Mouse (Mus musculus): ENCODE data around the gene St7. TPM values are rescaled to one million over a fixed set of nuclear protein-coding genes. Genes with fewer than 3 reads are reported as not detected.

Gene St7
- polyA plus RNA-seq, 1 experiment, result 8.4 TPM

- H3K4me2 ChIP-seq (ENCODE audit: low read depth), result no peak overlapping the region
- H3ac ChIP-seq (ENCODE audit: control insufficient read depth, insufficient read length), result no peak overlapping the region
- no peaks in the 10 kb centered on the region for H3K27me3 ChIP-seq (ENCODE audit: control insufficient read depth, insufficient read depth, insufficient read length)
- H3K79me2 ChIP-seq (ENCODE audit: control insufficient read depth, insufficient read depth), result peaks cover 2% of the 10 kb centered on the region
- TF ChIP-seq E2F4 (IDR thresholded peaks at IDR 0.05; ENCODE audit: insufficient read depth) (no peak), MAX (IDR thresholded peaks at IDR 0.05; ENCODE audit: low read depth) (no peak), TCF12 (IDR thresholded peaks at IDR 0.05; ENCODE audit: insufficient read depth, poor library complexity, severe bottlenecking) (no peak), REST (IDR thresholded peaks at IDR 0.05; ENCODE audit: insufficient read depth, insufficient read length) (no peak), POLR2AphosphoS2 (IDR thresholded peaks at IDR 0.05; ENCODE audit: insufficient read length, low read depth) (no peak), TCF3 (IDR thresholded peaks at IDR 0.05; ENCODE audit: insufficient read length, low read depth) (no peak), MYOD1 (IDR thresholded peaks at IDR 0.05; ENCODE audit: control insufficient read depth in 1 of 3, insufficient read length in 2 of 3, low read depth in 2 of 3) (no peak), USF1 (IDR thresholded peaks at IDR 0.05; ENCODE audit: low read depth) (no peak), SRF (IDR thresholded peaks at IDR 0.05; ENCODE audit: control insufficient read depth, insufficient read length, low read depth) (no peak), POLR2A (IDR thresholded peaks at IDR 0.05; ENCODE audit: insufficient read length, low read depth) (no peak)
- no peaks in the 10 kb centered on the region for H3K36me3 ChIP-seq (ENCODE audit: control insufficient read depth, insufficient read depth)
- H3K4me3 ChIP-seq, result no peak overlapping the region
These were observed 44.7 kb downstream of the St7 start for GRCm38 (mm10) chr6:17737262-17737948.

GRCm38 (mm10) chr6:17740128-17740527, 47.4 kb downstream of the St7 start:
- TF ChIP-seq POLR2AphosphoS2 (IDR thresholded peaks at IDR 0.05; ENCODE audit: insufficient read length, low read depth) (no peak), TCF3 (IDR thresholded peaks at IDR 0.05; ENCODE audit: insufficient read length, low read depth) (no peak), USF1 (IDR thresholded peaks at IDR 0.05; ENCODE audit: low read depth) (no peak)
- Histone ChIP-seq H3K27me3 (ENCODE audit: control insufficient read depth, insufficient read depth, insufficient read length) (no peaks in the 10 kb centered on the region), H3K4me2 (ENCODE audit: low read depth) (no peak overlapping the region)

GRCm38 (mm10) chr6:17741639-17742038, 48.9 kb downstream of the St7 start:
- Histone ChIP-seq H3K4me2 (ENCODE audit: low read depth) (no peak overlapping the region), H3K79me2 (ENCODE audit: control insufficient read depth, insufficient read depth) (no peaks in the 10 kb centered on the region), H3K27me3 (ENCODE audit: control insufficient read depth, insufficient read depth, insufficient read length) (no peaks in the 10 kb centered on the region), H3ac (ENCODE audit: control insufficient read depth, insufficient read length) (no peak overlapping the region), H3K36me3 (ENCODE audit: control insufficient read depth, insufficient read depth) (no peaks in the 10 kb centered on the region), H3K4me3 (no peak overlapping the region)
- TF ChIP-seq POLR2AphosphoS2 (IDR thresholded peaks at IDR 0.05; ENCODE audit: insufficient read length, low read depth), result no peak
- no peak for TF ChIP-seq POLR2A (IDR thresholded peaks at IDR 0.05; ENCODE audit: insufficient read length, low read depth)
- no peak for TF ChIP-seq USF1 (IDR thresholded peaks at IDR 0.05; ENCODE audit: low read depth)
- no peak for TF ChIP-seq TCF3 (IDR thresholded peaks at IDR 0.05; ENCODE audit: insufficient read length, low read depth)

More at GRCm38 (mm10) chr6:17740128-17740527, 47.4 kb downstream of the St7 start:
- no peaks in the 10 kb centered on the region for H3K79me2 ChIP-seq (ENCODE audit: control insufficient read depth, insufficient read depth)
- H3K36me3 ChIP-seq (ENCODE audit: control insufficient read depth, insufficient read depth), result no peaks in the 10 kb centered on the region
- H3ac ChIP-seq (ENCODE audit: control insufficient read depth, insufficient read length), result no peak overlapping the region
- no peak overlapping the region for H3K4me3 ChIP-seq

GRCm38 (mm10) chr6:17742209-17742608, 49.5 kb downstream of the St7 start:
- Histone ChIP-seq H3K79me2 (ENCODE audit: control insufficient read depth, insufficient read depth) (no peaks in the 10 kb centered on the region), H3K36me3 (ENCODE audit: control insufficient read depth, insufficient read depth) (no peaks in the 10 kb centered on the region), H3K4me3 (no peak overlapping the region), H3K27me3 (ENCODE audit: control insufficient read depth, insufficient read depth, insufficient read length) (no peaks in the 10 kb centered on the region), H3K4me2 (ENCODE audit: low read depth) (no peak overlapping the region), H3ac (ENCODE audit: control insufficient read depth, insufficient read length) (no peak overlapping the region)
- no peak for TF ChIP-seq REST (IDR thresholded peaks at IDR 0.05; ENCODE audit: insufficient read depth, insufficient read length)
- TF ChIP-seq MYOG (IDR thresholded peaks at IDR 0.05; ENCODE audit: control insufficient read depth in 1 of 3, insufficient read depth in 1 of 3, insufficient read length in 2 of 3, low read depth in 2 of 3), result no peak
- TF ChIP-seq USF1 (IDR thresholded peaks at IDR 0.05; ENCODE audit: low read depth), result no peak
- TF ChIP-seq TCF3 (IDR thresholded peaks at IDR 0.05; ENCODE audit: insufficient read length, low read depth), result no peak
- no peak for TF ChIP-seq E2F4 (IDR thresholded peaks at IDR 0.05; ENCODE audit: insufficient read depth)
- no peak for TF ChIP-seq POLR2A (IDR thresholded peaks at IDR 0.05; ENCODE audit: insufficient read length, low read depth)
- TF ChIP-seq TCF12 (IDR thresholded peaks at IDR 0.05; ENCODE audit: insufficient read depth, poor library complexity, severe bottlenecking), result no peak
- TF ChIP-seq CEBPB (IDR thresholded peaks at IDR 0.05; ENCODE audit: insufficient read depth, poor library complexity, severe bottlenecking), result no peak
- no peak for TF ChIP-seq SRF (IDR thresholded peaks at IDR 0.05; ENCODE audit: control insufficient read depth, insufficient read length, low read depth)
- no peak for TF ChIP-seq POLR2AphosphoS2 (IDR thresholded peaks at IDR 0.05; ENCODE audit: insufficient read length, low read depth)
- TF ChIP-seq MAX (IDR thresholded peaks at IDR 0.05; ENCODE audit: low read depth), result no peak

GRCm38 (mm10) chr6:17743325-17743724, 50.6 kb downstream of the St7 start:
- Histone ChIP-seq H3K36me3 (ENCODE audit: control insufficient read depth, insufficient read depth) (no peaks in the 10 kb centered on the region), H3K4me2 (ENCODE audit: low read depth) (no peak overlapping the region), H3K27me3 (ENCODE audit: control insufficient read depth, insufficient read depth, insufficient read length) (no peaks in the 10 kb centered on the region), H3K4me3 (no peak overlapping the region), H3K79me2 (ENCODE audit: control insufficient read depth, insufficient read depth) (no peaks in the 10 kb centered on the region), H3ac (ENCODE audit: control insufficient read depth, insufficient read length) (no peak overlapping the region)
- TF ChIP-seq USF1 (IDR thresholded peaks at IDR 0.05; ENCODE audit: low read depth) (no peak), REST (IDR thresholded peaks at IDR 0.05; ENCODE audit: insufficient read depth, insufficient read length) (no peak), MAX (IDR thresholded peaks at IDR 0.05; ENCODE audit: low read depth) (no peak), TCF3 (IDR thresholded peaks at IDR 0.05; ENCODE audit: insufficient read length, low read depth) (no peak), TCF12 (IDR thresholded peaks at IDR 0.05; ENCODE audit: insufficient read depth, poor library complexity, severe bottlenecking) (no peak), MYOG (IDR thresholded peaks at IDR 0.05; ENCODE audit: control insufficient read depth in 1 of 3, insufficient read depth in 1 of 3, insufficient read length in 2 of 3, low read depth in 2 of 3) (no peak)
